Mouse (Mus musculus) B cell, adult 2 months (primary cell): ENCODE results near the gene Prim2.

ENCODE experiments used
- DNase-seq, 2 experiments: peaks; one replicate each; pipeline ENCODE4 v3.0.0; 2022

Prim2 gene

DNA sequence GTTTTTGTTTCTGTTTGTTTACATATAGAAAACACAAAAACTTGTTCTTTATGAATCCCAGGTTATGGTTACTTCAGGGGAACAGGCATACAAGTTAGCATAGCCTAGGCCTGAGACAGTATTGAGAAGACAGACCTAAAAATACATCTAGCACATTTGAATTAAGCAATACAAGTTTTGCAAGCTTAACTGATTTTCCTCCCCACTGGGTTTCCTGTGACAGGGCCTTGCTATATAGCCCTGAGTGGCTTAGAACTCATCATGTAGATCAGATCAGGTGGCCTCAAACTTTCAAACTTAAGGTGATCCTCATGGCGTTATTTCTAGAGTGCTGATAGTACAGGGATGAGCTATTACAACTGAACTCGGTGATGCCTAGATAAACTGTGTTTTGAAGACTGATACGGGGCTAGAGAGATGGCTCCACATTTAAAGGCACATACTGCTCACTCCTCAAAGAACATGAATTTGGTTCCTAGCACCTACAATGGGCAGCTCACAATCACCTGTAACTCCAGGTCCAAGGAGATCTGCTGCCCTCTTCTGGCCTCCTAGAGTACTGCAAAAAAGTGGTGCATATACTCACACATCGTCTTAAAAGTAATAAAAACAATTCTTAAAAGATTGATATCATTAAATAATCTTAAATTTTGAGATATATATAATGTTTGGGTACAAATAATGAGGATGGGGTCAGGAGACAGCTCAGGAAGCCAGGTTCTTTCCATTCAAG is 133.2 kb downstream of the Prim2 start:
- DNase-seq, result peak; percentile 32 to 35

DNA sequence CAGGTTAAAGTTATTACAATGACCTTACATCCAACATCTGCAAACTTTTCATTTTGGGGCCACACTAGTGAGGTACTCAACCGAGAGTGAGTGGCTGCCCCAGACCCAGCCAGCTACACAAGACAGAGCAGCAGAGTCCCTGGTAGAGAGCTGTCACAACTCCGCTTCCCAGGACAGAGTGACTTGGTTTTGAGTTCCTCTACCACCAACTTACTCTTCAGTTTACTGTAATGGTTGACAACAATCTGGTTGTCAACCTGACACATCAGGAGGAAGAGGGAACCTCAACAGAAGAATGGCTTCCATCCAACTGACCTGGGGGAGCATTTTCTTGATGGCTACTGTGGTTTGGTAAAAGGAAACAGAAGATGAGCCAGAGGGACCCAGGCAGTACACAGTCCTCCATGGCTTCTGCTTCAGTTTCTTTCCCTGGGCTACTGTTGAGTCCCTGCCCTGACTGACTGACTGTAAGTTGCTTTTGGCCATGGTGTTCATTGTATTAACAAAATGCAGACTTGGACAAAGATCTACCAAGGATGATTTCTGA is 134.4 kb downstream of the Prim2 start:
- DNase-seq, result no peak

DNA sequence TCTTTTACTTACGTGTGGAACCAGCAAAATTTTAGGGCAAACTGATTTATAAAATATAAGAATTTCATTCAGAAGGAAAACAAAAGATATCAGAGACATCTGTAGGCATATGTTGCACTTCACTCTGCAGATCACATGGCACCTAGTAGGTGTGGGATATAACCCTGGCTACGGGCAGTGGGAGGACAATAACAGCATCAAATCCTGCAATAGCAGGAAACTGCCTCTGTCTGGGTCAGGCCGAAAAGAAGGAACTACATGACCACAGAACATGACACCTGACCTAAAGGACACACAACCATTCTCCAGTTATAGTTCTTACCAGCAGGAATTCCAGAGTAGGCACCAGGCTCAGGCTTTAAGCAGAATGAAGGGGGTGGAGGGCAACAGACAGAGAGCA is 137.7 kb downstream of the Prim2 start:
- no peak for DNase-seq

DNA sequence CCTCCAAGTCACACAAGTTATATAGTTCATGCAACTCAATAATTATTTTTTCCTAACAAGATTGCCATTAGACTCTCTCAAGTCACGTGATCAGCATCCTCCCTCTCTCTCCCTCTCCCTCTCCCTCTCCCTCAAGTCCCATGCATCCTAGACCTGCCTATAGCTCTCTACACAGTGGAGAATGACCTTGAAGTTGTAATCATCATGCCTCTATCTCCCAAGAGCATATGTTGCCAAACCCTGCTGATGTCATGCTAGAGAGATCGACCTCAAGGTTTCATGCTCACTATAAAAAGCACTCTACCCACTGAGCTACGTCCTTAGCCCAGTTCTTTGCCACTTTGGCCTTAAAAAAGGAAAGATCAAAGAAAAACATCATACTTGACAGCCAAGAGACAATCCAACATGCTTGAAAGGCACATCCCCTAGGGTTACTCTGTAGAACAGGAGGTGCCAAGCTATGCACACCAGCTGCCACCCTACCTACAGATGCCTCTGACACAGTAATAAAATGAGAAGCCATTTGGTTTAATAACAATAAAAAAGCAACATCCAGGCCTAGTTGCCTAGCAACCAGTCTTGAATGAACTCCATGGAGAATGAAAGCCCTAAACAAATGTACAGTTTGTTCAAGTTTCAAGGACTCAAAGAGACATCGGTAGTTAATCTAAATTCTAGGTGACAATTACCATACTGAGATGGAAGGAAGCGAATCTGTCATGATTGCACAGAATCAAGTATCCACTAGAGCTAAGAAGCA is 138.3 kb downstream of the Prim2 start:
- no peak for DNase-seq

DNA sequence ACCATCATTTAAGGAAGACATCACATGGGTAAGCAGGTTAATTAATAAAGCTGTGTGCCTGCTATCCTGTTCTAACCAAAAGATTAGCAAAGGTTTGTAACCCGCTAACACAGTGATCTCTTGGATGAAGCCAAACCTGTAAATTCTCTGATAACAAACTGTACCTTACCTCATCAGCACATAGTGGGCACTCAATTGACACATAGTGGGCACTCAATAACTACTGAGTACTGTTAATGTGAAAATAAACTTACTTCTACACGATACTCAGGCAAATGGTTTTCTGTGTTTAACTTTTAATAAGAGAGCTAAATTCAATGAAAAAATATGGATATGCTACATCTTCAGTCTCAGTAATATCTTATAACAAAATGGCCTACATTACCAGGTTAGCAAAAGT is 139.1 kb downstream of the Prim2 start:
- no peak for DNase-seq

DNA sequence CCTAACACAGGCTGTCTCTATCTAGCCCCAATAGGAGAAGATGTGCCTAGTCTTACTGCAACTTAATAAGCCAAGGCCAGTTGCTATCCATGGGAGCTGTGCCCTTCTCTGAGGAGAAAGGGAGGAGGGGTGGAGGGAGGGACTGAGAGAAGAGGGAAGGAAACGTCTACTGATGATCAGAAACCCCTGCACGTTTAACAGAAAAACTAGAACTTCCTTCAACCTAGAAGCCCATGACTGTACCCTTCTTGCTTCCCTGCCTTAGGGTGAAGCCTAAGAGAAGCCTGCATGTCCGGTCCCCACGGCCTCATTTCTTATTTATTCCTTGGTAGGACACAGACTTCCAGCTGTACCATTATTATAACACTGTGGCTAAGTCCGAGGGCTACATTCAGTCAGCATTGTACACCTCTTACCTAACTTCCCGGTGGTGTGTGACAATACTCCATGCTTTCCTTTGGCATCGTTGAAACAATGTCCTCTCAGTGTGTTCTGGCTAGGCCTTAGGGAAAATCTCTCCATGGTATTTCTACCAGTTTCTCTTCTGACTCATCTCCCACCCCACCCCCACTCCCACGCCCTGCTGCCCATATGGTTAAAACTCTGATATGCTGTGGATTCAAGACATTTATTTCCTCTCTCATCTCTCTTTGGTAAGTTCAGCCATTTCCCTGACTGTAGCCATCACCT is 139.9 kb downstream of the Prim2 start:
- no peak for DNase-seq

DNA sequence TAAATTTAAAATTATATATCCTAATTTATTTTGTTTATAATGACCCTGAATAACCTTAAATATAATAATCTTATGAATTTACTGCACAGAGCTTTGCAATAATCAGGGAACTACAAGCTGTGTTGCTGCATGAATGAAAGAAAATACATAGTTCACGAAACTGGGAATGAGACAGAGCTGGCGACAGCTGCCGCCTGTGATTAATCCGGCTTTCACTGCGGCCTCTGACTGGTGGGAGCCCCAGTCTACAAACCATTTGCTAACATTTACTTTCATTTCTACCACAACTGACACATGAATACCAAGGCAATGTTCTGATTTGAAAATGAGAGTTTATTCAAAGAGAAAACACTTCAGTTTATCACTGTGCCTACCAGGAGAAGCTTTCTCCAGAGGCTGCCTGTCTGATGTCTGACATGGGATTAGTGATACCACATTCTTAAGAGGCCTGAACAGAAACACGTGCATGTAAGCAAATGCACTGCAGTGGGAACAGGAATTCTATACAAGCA is 142.2 kb downstream of the Prim2 start:
- no peak for DNase-seq

DNA sequence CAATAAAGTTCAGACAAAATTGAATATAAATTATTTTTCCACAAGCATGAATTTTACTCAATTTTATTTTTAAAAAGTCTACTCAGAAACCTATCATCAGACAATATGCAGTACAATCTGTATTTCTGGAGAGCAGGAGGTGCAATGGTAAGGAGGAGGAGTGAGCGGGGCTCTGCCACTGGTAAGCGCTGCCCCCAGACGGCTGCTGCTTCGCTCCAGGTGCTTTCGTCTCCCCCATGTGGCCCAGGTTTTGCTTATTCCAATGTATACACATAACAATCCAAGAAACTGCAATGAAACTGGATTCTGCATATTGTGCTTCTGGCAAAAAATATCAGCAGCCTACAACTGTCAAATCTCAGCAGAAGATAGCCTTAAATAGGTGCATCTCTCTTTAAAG is 146.4 kb downstream of the Prim2 start:
- no peak for DNase-seq

DNA sequence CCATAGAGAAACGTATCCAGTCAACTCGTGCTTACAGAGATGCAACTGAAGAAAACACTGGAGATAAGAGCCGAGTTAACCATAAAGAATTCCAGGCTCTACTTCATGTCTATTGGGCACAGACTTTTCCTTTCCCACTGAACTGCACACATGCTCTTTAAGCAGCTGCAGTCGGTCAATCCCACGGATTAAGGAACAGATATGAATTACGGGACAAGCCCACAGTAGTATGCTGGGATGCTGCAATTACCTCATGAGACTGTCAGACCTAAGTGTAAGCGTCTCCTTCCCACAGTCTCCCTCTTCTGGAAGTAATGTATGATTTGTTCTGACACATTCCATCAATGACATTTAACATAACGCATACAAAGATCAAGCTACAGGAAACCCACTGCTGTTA is 154.5 kb downstream of the Prim2 start:
- no peak for DNase-seq

DNA sequence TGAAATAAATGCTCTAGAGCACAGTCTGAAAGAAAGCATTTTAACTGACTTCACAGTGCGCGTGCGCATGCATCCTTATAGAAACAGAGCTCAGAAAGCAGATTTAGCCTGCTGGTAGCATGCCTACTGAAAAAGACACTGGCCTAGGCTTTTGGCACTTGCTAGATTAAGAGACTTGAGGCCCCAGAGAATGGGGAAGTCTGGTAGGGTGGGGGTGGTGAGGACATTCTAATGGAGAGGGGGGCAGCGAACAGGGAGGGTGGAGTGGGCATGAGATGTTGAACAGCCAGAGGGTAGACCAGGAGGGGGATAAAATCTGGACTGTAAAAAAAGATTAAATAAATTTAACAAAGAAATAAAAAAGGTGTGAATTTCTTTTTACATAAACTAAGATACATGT is 158.3 kb downstream of the Prim2 start:
- DNase-seq, result no peak

DNA sequence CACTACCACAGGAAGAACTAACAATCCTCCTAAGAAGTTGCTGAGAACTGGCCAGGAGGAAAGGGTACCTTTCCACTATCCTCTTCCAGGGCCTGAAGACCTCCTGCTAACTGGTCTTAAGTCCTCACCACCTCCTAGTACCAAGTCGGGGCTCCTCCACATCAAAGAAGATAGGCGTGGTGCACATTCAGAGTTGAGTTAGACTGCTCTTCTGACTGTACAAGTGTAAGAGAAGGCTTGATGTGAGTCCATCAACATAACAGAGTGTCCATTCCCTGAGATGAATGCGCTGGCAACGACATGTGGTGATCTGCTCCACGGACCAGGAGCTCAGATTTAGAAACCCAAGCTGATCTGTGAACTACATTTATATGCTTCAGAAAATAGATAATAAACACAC is 165.2 kb downstream of the Prim2 start:
- no peak for DNase-seq

DNA sequence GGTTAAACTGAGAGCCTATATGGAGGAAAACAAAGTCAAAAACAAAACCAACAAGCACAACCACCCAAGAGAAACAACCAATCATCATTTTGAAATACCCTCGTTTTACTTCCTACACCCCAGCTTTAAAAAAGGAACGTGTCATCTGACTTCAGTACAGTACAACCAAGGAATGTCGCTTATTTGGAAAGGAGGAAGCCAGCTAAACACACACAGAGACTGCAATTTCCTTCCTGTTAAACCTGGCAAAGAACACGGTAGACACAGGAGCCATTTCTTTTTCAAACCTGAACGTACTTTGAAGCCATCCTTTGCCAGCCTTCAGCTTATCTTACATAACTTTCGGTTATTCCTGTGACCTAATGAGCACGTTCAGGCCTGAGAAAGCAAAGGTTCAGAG is 166.7 kb downstream of the Prim2 start:
- no peak for DNase-seq

DNA sequence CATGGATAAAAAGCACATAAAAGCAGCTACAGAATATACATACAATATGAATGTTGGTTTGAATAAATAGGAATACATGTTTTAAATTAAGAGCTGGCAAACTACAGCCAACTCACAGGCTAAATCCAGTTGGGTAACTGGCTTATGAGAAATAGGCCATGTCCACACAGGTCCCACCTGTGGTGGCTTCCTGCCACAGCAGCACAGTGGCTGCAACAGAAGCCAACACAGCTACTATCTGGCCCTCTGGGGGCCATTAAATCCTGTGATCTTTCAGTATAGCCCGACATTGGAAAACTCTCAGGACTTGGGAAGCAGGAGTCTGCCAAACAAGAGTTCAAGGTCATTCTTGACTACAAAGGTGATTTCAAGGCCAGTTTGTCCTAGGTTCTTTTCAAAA is 167.3 kb downstream of the Prim2 start:
- DNase-seq, result no peak

DNA sequence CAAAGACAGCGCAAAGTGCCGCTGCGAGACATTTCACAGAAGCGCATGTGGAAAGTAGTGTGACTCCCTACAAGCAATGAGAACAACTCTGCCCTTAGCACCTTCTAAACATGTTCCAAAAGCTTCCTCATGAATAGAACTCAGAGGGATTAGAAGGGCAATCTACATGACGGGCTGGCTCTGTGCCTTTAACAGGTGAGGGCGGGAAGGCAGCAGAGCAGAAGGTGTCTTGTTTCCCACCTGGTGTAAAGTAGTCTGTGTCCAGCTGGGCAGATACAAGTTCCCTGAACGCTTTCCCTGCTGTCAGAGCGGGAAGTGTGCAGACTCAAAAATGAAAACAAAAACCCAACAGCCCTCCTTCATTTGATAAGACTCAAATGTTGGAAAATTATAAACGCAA is 169.5 kb downstream of the Prim2 start:
- no peak for DNase-seq

DNA sequence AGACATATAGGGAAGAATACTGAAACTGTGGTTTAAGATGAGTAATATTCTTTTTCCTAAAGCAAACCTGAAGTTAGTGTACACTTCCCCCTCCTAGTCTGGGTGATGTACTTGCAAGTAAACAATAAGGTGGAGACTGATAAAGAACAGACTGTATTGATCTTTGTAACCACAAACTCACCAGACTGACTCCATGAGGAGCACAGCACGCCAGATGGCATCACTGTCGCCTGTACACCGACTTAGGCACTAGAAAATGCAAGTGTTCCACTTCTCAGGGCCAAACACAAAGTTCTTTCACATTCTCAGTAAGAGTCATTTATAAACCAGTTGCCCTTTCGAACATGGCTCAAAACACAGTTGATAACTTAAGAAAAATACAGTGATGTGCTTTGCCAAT is 170.0 kb downstream of the Prim2 start:
- DNase-seq, result no peak

DNA sequence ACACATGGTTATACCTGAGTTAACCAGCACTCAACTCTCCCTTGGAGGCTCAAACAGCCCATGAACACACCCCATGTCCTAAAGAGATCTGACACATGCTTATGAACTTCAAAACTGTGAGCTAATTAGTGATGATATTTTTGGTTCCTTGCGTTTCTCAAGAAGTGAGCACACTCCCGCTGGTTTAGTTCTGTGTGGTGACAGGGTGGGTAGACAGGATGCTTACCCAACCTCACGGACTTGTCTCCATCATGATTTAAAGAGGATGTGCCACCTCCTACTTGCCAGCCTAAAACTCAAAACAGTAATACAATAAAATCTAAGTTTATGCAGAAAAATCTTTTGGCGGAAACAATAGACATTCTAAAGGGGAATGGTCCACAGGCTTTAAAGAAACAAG is 173.5 kb downstream of the Prim2 start:
- no peak for DNase-seq

DNA sequence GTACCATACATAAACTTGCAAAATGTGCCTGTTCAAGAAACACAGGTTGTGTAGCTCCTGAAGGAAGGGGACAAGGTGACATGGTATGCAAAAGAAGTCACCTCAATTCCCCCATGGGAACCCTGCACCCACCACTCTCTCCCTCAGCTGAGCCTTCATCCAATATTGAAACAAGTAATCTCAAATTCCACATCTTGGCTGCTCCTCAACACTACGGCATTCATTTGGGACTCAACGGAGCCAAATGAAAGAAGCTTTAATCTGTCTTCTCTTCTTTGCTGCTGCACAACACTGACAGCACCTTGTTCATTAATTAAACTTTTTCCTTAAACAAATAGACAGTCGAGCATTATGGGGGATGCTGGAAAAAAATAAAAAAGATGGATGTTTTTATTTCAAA is 174.0 kb downstream of the Prim2 start:
- DNase-seq, result no peak

DNA sequence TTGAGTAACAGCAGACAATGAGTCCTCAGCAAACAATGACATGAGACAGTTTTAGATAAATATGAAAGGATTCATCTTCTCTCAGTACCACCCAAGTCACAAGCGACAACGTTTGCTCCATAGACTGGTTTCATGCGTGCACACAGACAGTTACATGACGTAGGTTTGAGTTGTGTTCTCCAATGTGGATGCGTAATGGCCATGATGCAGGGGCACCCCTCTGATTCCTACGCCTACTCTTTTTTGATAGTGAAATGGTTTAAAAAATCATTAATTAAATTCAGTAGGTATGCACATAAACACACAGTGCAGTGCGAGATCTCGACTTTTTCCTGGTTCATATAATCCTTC is 174.4 kb downstream of the Prim2 start:
- DNase-seq, result no peak

DNA sequence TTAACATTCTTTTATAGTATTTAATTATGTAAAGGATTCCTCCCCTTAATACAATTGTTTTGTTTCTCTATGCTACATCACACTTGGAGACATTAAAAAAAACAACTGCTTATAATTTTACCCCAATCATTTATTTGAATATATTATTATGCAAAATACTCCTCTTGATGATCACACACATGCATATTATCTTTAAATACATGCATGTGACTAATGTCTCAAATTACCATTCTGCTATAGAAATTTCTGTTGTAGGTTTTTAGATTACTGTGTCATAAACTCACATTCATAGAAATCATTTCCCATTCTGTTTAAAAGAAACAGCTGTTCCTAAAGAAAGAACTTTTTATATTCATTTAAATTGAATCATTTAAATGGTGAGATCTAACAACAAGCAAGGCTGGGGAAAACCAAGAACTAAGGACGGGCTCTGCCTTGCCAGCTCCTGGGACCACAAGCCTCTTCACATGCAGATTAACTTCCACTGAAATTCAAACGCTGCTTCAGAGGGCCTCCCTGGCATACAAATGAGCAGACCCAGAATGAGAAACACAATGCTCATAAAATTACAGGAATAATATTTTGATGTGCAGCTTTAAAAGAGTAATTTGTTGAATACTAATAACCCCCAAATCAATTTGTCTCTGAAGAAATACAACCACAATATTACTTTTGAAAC is 174.9 kb downstream of the Prim2 start:
- DNase-seq, result no peak

DNA sequence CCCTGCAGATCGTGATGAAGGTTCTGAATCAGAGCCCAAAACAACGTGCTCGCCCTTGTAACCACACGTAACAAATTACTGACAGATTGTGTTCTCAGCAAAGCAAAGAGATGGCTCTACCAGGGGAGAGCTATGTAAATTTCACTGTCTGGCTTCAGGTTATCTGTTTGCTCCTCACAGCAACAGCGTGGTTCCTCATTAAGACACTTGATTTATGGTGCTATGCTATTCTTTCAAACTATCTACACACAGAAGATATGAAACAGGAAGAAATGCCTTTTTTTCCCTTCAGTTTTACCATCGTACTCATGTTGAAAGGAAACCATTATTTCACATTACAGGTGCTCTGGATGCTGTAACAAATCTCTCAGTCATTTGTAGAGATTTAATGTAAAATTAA is 179.4 kb downstream of the Prim2 start:
- DNase-seq, result no peak

DNA sequence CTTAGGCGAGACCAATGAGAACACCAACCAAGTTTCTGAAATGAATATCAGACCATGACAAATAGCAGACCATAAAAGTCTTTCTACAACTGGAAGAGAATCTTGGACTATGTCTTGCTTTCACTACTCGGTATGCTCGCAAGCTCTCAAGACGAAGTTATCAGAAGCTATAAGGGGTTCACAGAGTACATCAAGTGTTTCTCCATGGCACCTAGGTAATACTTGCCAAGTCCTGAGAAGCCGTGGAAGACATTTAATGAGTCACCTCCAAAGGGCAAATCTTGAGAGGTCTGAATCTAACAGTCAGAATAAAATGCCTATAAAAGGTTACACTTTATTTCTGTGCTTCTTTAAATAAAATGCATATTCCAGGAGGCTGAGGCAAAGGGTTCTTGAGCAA is 181.2 kb downstream of the Prim2 start:
- no peak for DNase-seq

DNA sequence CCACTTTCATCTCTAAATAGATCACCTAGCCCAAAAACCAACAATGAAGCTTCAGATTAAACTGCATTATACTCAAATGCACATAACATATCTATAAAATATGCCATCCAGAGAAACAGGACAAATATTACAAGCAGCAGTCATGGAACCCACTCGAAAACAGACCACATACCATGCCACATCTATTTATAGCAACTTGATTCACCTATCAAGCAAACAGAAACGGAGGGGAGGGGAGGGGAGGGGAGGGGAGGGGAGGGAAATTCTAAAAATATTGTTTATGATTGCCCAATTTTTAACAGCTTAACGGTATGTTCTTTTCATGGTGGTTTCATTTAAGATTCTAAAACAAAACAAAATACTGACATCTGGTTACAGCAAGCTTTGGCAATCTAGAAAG is 185.8 kb downstream of the Prim2 start:
- DNase-seq, result no peak

DNA sequence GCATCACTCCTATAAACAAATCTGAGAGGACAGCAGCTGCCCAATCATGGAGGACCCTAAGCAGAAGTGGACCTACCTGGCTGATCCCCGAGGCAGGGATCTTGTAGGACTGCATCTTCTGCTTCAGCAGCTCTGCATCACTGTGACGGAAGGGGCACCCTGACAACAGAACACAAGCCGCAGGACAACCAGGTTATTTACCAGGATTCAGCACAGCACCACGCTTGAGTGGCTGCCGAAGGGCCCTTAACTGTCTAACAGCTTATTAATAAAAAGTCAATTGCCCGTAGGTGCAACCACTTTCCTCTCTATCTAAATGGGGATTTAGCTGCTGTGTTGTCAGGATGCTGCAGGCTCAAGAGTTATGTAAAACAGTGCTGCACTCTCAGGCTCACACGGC is 189.2 kb downstream of the Prim2 start:
- DNase-seq, result no peak
